Mouse (Mus musculus): ENCODE data around the gene Nop2. TPM values are rescaled to one million over a fixed set of nuclear protein-coding genes. Genes with fewer than 3 reads are reported as not detected.

The Nop2 gene
- polyA plus RNA-seq, 1 experiment from 2014 or later, result 69.3 TPM

GRCm38 (mm10) chr6:125164672-125165327 is 33.1 kb downstream of the Nop2 start:
- Histone ChIP-seq H3K27ac (peak overlapping the region; percentile 93), H3K27me3 (no peaks in the 10 kb centered on the region), H3K4me1 (peaks cover 53% of the 10 kb centered on the region), H3K4me2 (peak overlapping the region; percentile 96), H3K9me3 (no peaks in the 10 kb centered on the region), H3K36me3 (peaks cover 66% of the 10 kb centered on the region), H3K4me3 (peak overlapping the region; percentile 96), H3K9ac (peak overlapping the region; percentile 97)
- no peak; the same call in 1 of the 2 replicates for ATAC-seq (ENCODE audit: insufficient number of reproducible peaks, insufficient read depth, low FRiP score, low TSS enrichment, low read depth)
- WGBS, result 0% methylated on average over 39 of the region's 39 CpGs

GRCm38 (mm10) chr6:125165328-125165891 is 33.7 kb downstream of the Nop2 start:
- H3K27me3 ChIP-seq, result no peaks in the 10 kb centered on the region
- peaks cover 53% of the 10 kb centered on the region for H3K4me1 ChIP-seq
- ATAC-seq (ENCODE audit: insufficient number of reproducible peaks, insufficient read depth, low FRiP score, low TSS enrichment, low read depth), result peak; percentile 91
- peak overlapping the region; percentile 96 for H3K4me2 ChIP-seq
- H3K9ac ChIP-seq, result peak overlapping the region; percentile 97
- peak overlapping the region; percentile 96 for H3K4me3 ChIP-seq
- WGBS, result under 1% methylated on average over 36 of the region's 36 CpGs
- peak overlapping the region; percentile 93 for H3K27ac ChIP-seq
- peaks cover 66% of the 10 kb centered on the region for H3K36me3 ChIP-seq
- H3K9me3 ChIP-seq, result no peaks in the 10 kb centered on the region

GRCm38 (mm10) chr6:125166051-125166751 is 34.5 kb downstream of the Nop2 start, which contains the start of gene Gapdh:
TSS of gene Gapdh (minus strand) at chr6:125166467.
- Histone ChIP-seq H3K4me1 (peaks cover 47% of the 10 kb centered on the region), H3K27ac (peak within 1 kb of the TSS; percentile 93), H3K36me3 (peaks cover 66% of the 10 kb centered on the region), H3K4me3 (peak within 1 kb of the TSS; percentile 96), H3K9ac (peak within 1 kb of the TSS; percentile 97), H3K4me2 (peak within 1 kb of the TSS; percentile 96), H3K27me3 (no peaks in the 10 kb centered on the region), H3K9me3 (no peaks in the 10 kb centered on the region)
- ATAC-seq (ENCODE audit: insufficient number of reproducible peaks, insufficient read depth, low FRiP score, low TSS enrichment, low read depth), result peak; percentile 16; the same call in 1 of the 2 replicates
- under 1% methylated on average over 18 of the region's 18 CpGs for WGBS

GRCm38 (mm10) chr6:125166861-125167650 is 35.3 kb downstream of the Nop2 start:
- H3K4me3 ChIP-seq, result peak overlapping the region; percentile 96
- peak overlapping the region; percentile 93 for H3K27ac ChIP-seq
- no peaks in the 10 kb centered on the region for H3K27me3 ChIP-seq
- peak overlapping the region; percentile 96 for H3K4me2 ChIP-seq
- H3K4me1 ChIP-seq, result peaks cover 41% of the 10 kb centered on the region
- no peak for ATAC-seq (ENCODE audit: insufficient number of reproducible peaks, insufficient read depth, low FRiP score, low TSS enrichment, low read depth)
- H3K36me3 ChIP-seq, result peaks cover 70% of the 10 kb centered on the region
- no peaks in the 10 kb centered on the region for H3K9me3 ChIP-seq
- peak overlapping the region; percentile 97 for H3K9ac ChIP-seq
- WGBS, result 20% methylated on average over 10 of the region's 10 CpGs

DNA sequence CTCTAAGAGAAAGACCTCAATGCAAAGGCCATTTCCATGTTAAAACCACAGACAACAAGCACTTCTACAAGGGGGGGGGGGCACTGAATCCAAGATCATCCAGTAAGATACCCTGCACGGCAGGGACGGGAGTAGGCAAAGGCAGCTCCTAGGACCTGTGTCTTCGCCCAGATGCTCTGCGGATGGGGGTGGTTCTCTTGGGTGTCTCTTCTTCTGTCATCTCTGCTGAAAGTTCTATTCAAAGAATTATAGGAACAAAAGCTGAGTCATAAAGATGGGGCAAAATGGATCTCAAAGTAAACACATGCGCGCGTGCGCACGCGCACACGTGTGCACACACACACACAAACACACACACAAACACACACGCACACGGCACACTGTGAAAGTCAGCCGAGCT is 36.4 kb downstream of the Nop2 start:
- H3K36me3 ChIP-seq, result peaks cover 73% of the 10 kb centered on the region
- no peak for ATAC-seq (ENCODE audit: insufficient number of reproducible peaks, insufficient read depth, low FRiP score, low TSS enrichment, low read depth)
- WGBS, result 92% methylated on average over 14 of the region's 14 CpGs
- H3K9me3 ChIP-seq, result no peaks in the 10 kb centered on the region
- H3K4me2 ChIP-seq, result no peak overlapping the region
- H3K4me1 ChIP-seq, result peaks cover 36% of the 10 kb centered on the region
- H3K27me3 ChIP-seq, result no peaks in the 10 kb centered on the region
- no peak overlapping the region for H3K4me3 ChIP-seq
- H3K27ac ChIP-seq, result peak overlapping the region; percentile 93; the same call in 1 of the 2 replicates
- peak overlapping the region; percentile 97; the same call in 1 of the 2 replicates for H3K9ac ChIP-seq

DNA sequence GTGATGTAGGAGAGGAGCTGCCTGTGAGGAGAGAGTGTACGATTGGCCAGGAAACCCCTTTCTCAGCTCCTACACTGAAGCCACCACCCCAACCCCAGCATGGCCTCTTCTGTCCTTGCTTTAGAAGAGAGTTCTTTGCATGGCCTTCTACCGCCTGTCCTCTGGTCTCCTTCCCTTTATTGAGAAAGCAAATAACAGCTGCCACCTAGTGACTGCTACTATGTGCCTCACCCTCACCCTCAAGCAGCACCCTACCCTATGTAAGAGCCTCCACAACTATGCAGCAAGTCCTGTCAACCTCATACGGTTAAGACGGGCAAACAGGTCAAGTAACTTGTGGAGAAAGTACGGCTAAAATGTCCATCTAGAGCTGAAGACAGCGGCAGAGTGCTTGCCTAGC is 38.5 kb downstream of the Nop2 start:
- WGBS, result 88% methylated on average over 6 of the region's 6 CpGs
- no peak overlapping the region for H3K4me2 ChIP-seq
- H3K4me3 ChIP-seq, result no peak overlapping the region
- H3K4me1 ChIP-seq, result peaks cover 22% of the 10 kb centered on the region
- H3K9ac ChIP-seq, result no peak overlapping the region
- H3K27me3 ChIP-seq, result no peaks in the 10 kb centered on the region
- H3K36me3 ChIP-seq, result peaks cover 81% of the 10 kb centered on the region
- H3K27ac ChIP-seq, result no peak overlapping the region
- H3K9me3 ChIP-seq, result no peaks in the 10 kb centered on the region
- ATAC-seq (ENCODE audit: insufficient number of reproducible peaks, insufficient read depth, low FRiP score, low TSS enrichment, low read depth), result no peak

- ATAC-seq (ENCODE audit: insufficient number of reproducible peaks, insufficient read depth, low FRiP score, low TSS enrichment, low read depth), result no peak
Observed at GRCm38 (mm10) chr6:125172474-125172873, 40.8 kb downstream of the Nop2 start.

DNA sequence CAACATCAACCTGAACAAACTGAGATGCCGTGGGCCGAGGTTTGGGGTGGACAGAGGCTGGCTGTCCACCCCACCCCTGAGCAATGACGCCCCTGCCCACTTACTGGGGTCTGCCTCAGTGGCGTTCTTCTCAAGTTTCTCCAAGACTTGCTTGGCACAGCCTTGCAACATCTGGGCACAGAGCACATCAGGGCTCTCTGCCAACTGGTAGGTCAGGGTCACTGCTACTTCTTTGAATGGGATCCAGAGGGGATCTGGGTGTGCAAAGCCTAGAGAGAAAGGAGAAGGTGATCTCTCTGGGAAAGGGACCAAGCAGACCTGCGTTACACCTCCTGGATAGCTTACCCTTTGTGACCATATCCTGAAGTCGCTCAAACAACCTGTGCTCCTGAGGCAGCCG is 41.5 kb downstream of the Nop2 start:
- 93% methylated on average over 7 of the region's 7 CpGs for WGBS

More at GRCm38 (mm10) chr6:125172474-125172873, 40.8 kb downstream of the Nop2 start:
- no peak overlapping the region for H3K27ac ChIP-seq
- peaks cover 100% of the 10 kb centered on the region for H3K36me3 ChIP-seq
- H3K4me2 ChIP-seq, result no peak overlapping the region
- no peaks in the 10 kb centered on the region for H3K9me3 ChIP-seq
- no peak overlapping the region for H3K9ac ChIP-seq
- H3K4me1 ChIP-seq, result peaks cover 7% of the 10 kb centered on the region
- WGBS, result 94% methylated on average over 2 of the region's 2 CpGs
- H3K27me3 ChIP-seq, result no peaks in the 10 kb centered on the region
- no peak overlapping the region for H3K4me3 ChIP-seq

DNA sequence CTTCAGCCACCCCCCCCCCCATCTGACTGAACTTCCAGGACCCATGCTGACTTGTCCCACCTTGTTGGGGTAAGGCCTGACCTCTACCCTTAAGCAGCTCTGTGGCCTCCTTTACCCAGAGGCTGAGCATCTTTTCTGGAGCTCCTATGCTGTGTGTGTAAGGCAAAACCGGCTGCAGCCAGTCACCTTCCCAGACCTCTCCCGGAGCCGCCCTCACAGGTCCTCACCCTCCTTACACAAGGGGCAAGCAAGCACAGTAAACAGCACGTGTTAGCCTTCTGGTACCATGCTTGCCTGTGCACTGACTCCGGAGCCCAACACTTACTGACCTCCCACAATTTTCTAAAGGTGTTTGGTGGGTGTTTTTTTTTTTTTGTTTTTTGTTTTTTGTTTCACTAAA is 43.8 kb downstream of the Nop2 start:
- Histone ChIP-seq H3K36me3 (peaks cover 99% of the 10 kb centered on the region), H3K27ac (no peak overlapping the region), H3K4me3 (no peak overlapping the region), H3K4me1 (no peaks in the 10 kb centered on the region), H3K4me2 (no peak overlapping the region), H3K27me3 (no peaks in the 10 kb centered on the region), H3K9me3 (no peaks in the 10 kb centered on the region), H3K9ac (no peak overlapping the region)
- 93% methylated on average over 5 of the region's 5 CpGs for WGBS
- no peak for ATAC-seq (ENCODE audit: insufficient number of reproducible peaks, insufficient read depth, low FRiP score, low TSS enrichment, low read depth)

More for the DNA sequence above, 41.5 kb downstream of the Nop2 start:
- peaks cover 100% of the 10 kb centered on the region for H3K36me3 ChIP-seq
- H3K4me1 ChIP-seq, result no peaks in the 10 kb centered on the region
- H3K4me3 ChIP-seq, result no peak overlapping the region
- no peaks in the 10 kb centered on the region for H3K27me3 ChIP-seq
- no peak overlapping the region for H3K9ac ChIP-seq
- ATAC-seq (ENCODE audit: insufficient number of reproducible peaks, insufficient read depth, low FRiP score, low TSS enrichment, low read depth), result no peak
- H3K4me2 ChIP-seq, result no peak overlapping the region
- H3K27ac ChIP-seq, result no peak overlapping the region
- no peaks in the 10 kb centered on the region for H3K9me3 ChIP-seq

DNA sequence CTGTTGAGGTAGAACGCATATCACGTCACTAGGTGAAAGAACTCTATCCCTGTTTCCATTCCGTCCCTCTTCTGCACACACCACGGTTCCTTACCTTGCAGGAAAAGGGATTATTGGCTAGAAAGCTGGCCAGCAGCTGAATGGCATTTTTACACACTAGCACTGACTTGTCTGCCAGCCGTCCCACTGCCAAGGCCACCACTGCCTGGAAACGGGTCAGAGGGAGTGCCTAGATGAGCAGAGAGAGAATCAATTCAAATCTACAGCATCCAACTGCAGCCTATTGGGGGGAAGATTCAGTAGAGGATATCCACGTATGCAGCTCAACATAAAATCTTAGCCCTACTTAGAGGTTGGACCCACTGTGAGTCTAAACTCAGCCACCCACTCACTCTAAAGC is 47.9 kb downstream of the Nop2 start:
- no peak overlapping the region for H3K27ac ChIP-seq
- WGBS, result 90% methylated on average over 7 of the region's 7 CpGs

DNA sequence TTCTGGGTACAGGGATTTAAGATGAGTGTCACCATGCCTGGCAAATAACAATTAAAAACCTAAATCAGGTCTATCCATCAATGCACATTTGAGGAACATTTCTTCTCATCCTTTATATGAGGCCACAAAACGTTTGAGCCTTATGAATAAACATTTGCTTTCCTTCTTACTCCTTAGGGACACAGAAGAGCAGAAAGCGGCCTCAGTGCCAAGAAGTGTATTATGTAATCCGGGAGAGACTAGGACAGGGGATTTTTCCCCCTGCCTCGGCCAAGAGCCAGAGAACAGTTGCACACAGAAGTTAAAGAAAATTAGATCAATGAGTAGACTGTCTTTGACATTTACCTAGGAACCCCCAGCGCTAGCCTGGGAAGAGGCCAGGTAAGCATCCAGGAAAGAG is 50.4 kb downstream of the Nop2 start:
- H3K9ac ChIP-seq, result no peak overlapping the region
- ATAC-seq (ENCODE audit: insufficient number of reproducible peaks, insufficient read depth, low FRiP score, low TSS enrichment, low read depth), result no peak
- H3K27ac ChIP-seq, result no peak overlapping the region

More for the DNA sequence above, 47.9 kb downstream of the Nop2 start:
- no peaks in the 10 kb centered on the region for H3K4me1 ChIP-seq
- no peaks in the 10 kb centered on the region for H3K9me3 ChIP-seq
- ATAC-seq (ENCODE audit: insufficient number of reproducible peaks, insufficient read depth, low FRiP score, low TSS enrichment, low read depth), result no peak
- H3K4me3 ChIP-seq, result no peak overlapping the region
- no peaks in the 10 kb centered on the region for H3K27me3 ChIP-seq
- H3K9ac ChIP-seq, result no peak overlapping the region
- no peak overlapping the region for H3K4me2 ChIP-seq
- H3K36me3 ChIP-seq, result peaks cover 97% of the 10 kb centered on the region

More for the DNA sequence above, 50.4 kb downstream of the Nop2 start:
- Histone ChIP-seq H3K36me3 (peaks cover 97% of the 10 kb centered on the region), H3K9me3 (no peaks in the 10 kb centered on the region), H3K4me2 (no peak overlapping the region), H3K27me3 (no peaks in the 10 kb centered on the region), H3K4me3 (no peak overlapping the region), H3K4me1 (no peaks in the 10 kb centered on the region)
- WGBS, result 86% methylated on average over 5 of the region's 5 CpGs

Measured in embryonic facial prominence, embryonic 13.5 days (tissue).